Mouse (Mus musculus) cerebral cortex, adult 2 months (tissue): ENCODE data around the gene Hectd1.

Experiments
- WGBS: fragments of 180-500 bp; shearing (Covaris S2); methylation state at CpG from one replicate; pipeline ENCODE4 v1.1.7; 2018; 5-methylcytosine and 5-hydroxymethylcytosine counted together

The Hectd1 gene

DNA sequence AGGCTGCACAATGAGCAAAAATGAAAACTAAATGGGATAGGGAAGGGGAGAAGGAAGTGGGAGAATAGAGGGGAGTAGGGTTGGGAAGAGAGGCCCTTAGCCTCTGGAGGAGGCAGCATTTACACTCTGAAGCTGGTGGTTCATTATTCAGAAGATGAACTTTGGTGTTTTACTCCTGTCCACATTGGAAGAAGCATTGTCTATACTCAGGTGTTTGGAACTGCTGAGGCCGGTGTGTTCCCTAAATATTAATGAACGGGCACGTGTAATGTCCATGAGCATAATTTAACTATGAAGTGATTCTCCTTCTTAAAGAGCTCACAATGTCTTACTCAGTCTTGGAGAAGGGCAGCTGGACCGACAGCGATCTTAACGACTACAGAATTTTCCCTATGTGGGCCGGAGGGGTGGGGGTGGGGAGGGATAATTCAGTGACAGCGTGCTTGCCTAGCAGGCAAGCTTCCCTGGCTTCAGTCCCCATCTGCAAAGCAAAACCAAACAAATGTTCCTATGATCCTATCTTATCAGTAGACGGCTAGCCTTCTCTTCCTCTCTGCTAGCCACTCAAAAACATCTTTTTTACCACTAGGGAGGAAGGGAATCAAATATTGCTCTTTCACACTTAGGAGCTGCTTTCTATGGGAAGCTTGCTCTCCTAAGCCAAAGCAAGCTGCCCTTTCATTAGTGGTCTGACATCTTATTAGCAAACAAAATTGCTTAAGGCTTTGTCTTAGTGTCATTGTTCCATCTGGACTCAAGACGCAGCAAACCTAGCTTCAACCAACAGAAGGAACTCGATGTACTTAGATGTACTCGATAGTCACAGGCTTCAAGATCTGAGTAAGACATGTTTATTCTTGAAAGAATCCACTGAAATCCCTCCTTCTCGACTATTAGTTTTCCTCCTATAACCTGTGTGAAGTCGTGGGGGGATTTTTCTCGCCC is 14.5 kb upstream of the Hectd1 start:
- WGBS = 29% methylated on average over 15 of the region's 15 CpGs

DNA sequence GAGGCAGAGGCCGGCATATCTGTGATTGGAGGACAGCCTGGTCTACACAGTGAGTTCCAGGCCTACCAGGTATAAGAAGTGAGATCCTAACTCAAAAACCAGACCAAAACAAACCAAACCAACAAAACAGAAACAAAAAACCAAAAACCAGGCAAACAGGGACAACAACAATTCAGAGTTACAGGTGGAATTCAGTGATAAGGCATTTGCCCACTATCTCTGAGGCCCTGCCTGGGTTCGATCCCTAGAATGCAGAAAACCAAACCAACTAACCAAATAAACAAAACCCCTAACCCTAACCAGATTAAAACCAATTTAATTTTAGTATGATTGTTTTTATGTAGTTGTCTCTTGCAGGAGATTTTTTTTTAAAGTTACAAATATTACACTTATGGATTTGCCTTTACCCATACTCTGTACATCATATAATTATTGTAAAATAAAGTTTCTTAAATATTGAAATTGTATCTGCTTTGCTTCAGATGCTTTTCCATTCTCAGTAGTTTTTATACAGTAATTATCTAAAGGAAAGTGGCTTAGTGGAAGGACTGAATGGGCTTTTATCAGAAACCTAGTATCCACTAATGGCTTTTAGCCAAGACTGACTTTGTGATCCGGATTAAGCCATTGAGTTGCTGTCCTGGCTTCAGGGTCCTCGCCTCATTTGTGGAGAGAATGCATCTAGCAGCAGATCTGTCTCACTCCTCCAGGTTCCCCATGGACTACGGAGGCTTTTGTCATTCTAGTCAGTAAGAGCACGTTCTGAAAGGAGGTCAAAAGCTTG is 12.9 kb upstream of the Hectd1 start:
- WGBS = 77% methylated on average over 6 of the region's 6 CpGs

DNA sequence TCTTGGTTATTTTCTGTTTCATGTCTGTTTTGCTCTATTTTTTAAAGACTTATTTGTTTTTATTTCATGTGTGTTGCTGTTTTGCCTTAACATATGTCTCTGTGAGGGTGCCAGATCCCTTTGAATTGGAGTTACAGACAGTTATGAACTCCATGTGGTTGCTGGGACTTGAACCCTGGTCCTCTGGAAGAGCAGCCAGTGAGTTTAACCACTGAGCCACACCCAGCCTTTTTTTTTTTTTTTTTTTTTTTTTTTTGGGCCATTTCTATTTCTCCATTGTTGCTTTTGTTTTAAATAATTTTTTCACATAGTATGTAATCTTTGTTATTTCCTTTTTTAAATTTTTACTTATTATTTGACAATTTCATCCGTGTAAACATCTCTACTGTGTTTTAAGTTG is 10.5 kb upstream of the Hectd1 start:
- WGBS = 91% methylated on average over 1 of the region's 1 CpGs

DNA sequence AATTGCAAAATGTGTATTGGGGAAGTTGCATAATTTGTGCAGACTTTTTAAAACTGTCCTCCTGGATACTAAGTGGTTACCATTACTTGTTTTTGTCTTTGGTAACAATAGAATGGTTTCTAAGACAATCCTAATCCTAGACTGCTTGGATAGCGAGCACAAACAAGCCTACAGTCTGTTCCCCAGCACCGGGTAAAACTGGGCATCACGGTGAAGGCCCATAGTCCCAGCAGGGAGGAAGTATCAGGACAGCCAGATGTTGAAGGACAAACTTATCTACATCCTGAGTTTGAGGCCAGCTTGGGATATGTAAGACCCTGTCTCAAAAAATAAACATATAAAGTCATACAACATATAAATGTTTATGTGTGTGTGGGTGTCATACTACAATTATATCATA is 5.9 kb upstream of the Hectd1 start:
- WGBS = 48% methylated on average over 3 of the region's 3 CpGs

DNA sequence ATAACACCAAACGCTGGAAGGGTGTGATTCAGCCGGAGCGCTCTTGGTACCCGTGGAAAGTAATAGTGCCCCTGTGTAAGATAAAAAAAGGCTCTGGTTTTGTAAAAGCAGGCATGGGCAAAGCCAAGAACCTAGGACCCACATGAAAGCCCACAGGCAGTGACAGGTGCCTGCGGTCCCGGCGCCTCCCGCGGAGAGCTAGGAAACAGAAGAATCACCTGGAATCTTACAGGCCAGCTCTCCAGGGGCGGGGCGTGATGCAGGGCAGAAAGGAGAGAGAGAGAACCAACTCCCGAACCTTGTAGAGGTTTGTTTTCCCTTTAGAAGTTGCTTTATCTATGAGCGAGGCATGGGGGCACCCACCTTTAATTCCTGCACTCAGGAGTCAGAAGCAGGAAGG is 2.6 kb upstream of the Hectd1 start:
- WGBS = 87% methylated on average over 13 of the region's 13 CpGs

DNA sequence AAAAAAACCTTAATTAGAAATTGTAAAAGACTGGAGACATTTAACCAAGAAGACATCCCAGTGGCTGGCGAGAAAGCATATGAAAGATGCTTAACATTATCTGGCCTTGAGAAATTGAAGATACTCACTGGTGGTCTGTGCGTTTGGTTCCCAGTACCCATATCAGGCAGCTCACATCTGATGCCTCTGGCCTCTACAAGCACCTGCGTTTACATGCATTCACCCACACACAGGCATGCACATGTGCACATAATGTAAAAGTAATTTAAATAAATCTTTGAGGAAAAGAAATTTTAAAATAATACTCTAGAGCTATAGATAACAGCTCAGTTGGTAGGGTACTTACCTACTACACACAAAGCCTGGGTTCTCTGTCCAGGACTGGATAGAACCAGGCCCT is 2.0 kb upstream of the Hectd1 start:
- 94% methylated on average over 3 of the region's 3 CpGs for WGBS

DNA sequence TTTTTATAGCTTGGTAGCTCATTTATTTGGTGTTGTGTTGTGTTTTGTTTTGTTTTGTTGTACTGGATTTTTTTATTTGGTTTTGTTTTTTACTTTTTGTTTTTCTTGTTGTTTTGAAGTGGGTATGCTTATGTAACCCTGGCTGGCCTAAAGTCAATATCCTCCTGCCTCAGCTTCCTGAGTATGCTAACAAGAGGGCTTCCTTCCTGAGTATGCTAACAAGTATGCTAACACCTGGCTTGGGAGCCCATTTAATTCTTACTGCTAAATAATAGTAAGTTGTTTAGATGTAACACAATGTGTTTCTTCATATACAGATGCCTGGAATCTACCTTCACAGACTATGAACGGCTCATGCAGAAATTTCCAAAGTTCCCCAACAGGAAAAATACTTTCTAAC is 1.3 kb upstream of the Hectd1 start:
- 83% methylated on average over 1 of the region's 1 CpGs for WGBS

DNA sequence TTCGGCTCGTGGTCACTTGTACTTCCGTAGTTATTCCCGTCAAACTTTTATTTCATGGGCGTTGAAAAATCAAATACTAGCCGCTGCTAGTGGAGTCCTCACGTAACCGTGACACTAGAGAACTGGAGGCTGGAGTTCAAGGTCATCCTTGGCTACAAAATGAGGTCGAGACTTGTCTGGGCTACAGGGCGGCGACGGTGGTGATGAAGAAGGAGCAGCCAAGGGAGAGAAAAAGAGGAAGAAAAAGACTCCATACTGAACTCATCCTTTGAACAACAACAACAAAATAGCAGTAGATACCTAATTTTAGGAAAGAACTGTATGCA is 704 bp upstream of the Hectd1 start:
- 2% methylated on average over 12 of the region's 12 CpGs for WGBS

DNA sequence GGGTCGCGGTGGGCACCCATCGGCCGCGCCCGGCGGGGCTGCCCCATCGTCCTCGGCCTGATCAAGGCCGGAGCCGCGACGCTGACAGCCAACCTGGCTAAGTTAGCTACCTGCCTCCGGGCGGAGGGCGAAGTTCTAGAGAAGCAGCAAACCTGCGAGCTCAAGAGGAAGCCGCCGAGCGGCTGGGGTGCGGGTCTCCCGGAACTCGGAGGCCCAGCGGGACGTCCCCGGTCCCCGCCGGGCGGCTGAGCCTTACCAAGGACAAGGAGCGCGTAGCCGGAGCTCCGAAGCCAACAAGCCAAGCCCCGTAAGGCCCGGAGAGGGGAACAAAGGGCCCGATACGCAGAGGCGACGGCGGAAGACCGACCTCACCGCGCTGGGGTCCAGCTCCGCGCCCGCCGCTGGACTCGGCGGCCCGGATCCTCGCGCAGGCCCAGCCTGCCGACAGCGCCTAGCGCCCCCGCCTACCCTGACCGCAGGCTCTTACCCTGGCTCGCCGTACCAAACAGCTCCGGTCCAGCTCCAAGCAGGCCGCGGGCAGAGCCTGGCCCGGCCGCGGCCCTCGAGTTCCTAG is 533 bp downstream of the Hectd1 start:
- under 1% methylated on average over 66 of the region's 66 CpGs for WGBS

DNA sequence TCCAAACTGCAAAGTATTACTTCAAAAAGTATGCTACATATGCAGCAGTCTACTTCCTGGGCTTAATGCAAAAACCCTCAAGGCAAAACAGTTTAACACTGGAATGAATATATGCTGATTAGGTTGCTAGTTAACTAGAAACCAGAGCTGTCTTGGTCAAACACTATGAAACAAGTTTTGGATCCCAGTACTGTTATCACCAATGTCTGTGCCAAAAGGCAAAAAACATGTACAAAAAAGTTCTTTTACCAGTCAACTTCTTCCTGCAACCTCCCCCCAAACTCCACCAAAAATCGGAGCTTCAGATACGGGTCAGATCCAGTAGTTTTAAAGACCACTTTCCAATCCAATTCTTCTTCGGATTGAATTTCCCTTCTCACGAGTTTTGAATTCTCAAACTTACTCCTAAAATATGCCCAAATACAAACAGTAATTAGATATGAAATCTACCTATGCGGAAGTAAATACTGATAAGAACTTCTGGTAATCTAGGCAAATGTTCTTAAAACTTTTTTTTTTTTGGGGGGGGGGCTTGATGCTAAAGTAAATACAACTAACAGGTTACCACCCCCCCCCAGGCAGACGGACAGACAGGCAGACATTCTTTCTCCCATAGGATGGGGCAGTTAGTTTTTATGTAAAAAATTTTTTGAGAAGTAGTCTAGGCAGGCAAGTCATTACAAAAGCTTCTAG is 1.2 kb downstream of the Hectd1 start:
- WGBS = 10% methylated on average over 6 of the region's 6 CpGs

DNA sequence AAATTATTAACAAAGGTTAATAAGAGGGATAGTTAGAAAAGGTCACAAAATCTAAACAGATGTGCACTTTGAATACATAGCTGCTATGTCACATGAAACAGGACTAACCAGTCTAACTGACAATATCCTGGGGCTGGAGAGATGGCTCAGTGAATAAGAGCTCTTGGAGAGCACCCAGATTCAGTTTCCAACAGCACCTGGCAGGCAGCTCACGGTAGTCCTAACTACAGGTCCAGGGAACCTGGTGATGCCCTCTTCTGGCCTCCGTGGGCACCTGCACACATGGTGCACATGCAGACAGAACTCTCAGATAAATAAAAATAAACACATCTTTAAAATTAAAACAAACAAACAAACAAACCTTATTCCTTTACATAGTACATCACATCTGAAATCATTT is 4.0 kb downstream of the Hectd1 start:
- WGBS = 64% methylated on average over 2 of the region's 2 CpGs

DNA sequence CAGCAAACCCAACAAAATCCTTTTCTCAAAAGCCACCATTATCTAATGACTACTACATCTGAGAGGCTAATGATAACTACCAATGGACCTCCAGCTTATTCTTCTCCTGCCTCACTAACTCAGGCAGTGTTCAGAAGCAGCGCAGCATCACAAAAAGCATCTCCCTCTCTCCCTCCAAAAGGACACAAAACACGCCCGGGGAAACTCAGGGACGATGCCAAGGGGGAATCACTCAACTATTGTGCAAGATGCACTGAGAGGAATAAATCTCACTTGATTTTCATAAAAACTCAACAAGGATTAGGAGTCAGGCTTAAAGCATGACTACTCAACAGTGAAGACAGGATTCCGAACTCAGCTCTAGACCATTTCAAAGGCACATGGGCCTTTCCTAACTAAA is 6.0 kb downstream of the Hectd1 start:
- 59% methylated on average over 5 of the region's 5 CpGs for WGBS

DNA sequence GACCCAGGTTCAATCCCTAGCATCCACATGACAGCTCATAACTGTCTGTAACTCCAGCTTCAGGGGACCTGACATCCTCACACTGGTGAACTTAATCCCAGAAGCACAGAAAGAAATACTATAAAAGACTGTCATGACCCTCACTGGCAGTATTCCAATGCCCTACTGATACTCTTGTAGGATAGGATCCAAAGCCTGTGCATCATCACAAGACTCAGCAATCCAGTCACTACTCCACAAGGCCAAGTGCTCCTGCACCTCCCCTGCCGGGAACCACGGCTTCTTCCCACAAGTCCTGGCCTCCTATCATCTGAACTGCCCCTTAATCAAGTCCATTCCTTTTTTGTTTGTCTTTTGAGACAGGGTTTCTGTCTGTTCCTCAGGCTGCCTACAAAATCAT is 6.5 kb downstream of the Hectd1 start:
- 75% methylated on average over 2 of the region's 2 CpGs for WGBS

DNA sequence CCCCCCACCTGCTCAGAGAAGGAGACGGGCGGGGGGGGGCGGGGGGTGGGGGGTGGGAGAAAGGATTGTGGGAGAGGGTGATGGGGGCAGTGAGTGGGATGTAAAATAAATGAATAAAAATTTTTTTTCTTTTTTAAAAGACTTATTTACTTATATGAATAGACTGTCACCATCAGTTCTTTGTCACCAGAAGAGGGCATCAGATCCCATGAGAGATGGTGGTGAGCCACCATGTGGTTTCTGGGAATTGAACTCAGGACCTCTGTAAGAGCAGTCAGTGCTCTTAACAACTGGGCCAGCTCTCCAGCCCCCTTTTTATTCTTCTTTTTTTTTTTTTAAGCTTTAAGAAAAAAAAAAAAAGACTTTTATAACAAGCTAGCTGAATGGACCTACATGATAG is 7.1 kb downstream of the Hectd1 start:
- WGBS = 80% methylated on average over 3 of the region's 3 CpGs

DNA sequence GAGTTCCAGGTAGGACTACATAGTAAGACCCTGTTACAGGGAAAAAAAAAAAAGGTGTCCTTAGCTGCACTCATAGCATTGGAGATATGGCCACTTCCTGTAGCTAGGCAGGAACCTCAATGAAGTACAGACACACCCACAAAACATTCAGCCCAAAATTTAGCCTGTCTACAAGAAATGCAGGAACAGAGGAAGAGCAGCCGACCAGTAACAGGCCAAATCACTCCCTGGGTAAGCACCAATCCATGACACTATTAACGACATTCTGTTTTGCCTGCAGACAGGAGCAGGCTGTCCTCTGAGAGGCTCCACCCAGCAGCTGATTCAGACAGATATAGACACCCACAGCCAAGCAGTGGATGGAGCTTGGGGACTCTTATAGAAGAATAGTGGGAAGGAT is 8.1 kb downstream of the Hectd1 start:
- 20% methylated on average over 2 of the region's 2 CpGs for WGBS

DNA sequence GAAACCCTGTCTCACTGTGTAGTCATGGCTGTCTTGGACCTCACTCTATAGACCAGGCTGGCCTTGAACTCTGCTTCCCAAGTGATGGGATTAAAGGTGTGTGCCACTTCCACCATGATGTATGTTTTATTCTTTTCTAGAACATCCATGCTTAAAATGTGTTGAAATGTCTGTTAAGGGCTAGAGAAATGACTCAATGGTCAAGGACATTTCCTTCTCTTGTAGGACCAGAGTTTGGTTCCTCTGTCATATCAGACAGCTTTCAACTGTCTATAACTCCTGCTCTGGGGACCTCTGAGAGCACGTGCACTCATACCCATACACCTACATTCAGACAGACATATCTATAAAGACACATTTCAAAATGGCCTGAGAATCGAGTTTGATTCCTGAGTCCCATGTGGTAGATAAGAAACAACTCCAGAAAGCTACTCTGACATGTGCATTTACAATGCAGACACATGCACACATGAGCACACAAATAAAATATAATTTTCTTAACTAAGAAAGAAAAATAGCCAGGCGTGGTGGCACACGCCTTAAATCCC is 9.3 kb downstream of the Hectd1 start:
- WGBS = 84% methylated on average over 4 of the region's 4 CpGs

DNA sequence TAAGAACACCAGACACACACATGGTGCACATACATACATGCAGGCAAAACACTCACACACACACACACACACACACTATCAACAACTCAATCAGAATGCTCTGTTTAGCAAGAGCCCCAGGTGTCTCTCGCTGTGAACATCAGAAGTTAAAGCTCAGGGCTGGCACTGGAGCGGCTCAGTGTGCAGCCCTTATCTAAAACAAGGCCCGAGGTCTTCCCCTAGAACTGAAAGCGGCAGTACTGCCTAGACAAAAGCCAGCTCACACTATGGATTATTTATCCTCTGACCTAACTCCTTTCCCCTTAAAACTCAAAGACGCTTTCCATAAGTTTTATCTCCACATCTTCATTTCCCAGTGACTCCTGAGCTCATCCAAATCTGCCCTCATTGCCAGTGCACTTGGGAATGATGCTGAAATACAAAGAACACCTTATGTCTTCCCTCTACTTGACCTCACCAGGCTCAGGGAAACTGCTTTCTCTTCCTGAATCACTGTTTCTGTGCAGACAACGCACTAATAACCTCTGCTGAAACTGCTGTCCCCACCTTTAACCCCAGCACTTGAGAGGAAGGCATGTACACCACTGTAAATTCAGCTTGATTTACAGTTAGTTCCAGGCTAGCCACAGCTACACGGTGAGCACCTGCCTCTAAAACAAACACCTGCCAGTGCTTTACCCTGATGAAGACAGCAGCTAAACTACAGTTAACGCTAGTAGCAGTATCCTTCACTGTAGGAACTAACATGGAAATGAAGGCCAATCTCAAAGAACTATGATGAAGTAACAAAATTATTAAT is 11.3 kb downstream of the Hectd1 start:
- 77% methylated on average over 8 of the region's 8 CpGs for WGBS

DNA sequence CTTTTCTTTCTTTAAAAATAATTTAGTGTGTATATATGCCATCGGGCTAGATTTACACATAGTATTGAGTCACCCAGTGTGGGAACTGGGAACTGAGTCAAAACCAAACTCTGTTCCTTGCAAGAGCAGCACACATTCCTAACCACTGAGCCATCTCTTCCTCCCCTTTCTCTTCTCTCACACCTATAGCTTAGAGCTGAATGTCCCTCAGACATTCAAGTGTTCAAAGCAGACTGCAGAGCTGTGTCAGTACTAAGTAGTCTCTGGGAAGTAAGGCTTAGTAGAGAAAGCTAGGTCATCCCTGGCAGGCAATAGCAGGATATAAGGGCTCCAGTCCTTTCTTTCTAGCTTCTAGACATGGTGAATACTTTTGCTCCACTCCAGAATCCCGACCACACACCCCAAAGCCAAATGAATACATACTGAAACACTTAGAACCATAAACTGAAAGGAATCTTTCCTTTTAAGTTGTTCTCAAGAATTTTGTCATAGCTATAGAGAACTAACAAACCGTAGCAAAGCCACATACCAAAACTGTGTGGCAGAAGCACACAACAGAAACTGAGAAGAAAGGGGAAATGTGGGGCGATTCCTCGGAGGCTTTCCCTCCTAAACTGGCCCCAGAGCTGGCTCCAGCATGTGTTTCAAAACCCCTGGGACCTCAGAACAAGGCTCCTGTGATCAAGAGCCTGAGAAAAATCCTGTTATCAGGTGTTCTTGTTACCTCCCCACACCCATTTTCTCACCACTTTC is 17.8 kb downstream of the Hectd1 start:
- WGBS = 57% methylated on average over 5 of the region's 5 CpGs

DNA sequence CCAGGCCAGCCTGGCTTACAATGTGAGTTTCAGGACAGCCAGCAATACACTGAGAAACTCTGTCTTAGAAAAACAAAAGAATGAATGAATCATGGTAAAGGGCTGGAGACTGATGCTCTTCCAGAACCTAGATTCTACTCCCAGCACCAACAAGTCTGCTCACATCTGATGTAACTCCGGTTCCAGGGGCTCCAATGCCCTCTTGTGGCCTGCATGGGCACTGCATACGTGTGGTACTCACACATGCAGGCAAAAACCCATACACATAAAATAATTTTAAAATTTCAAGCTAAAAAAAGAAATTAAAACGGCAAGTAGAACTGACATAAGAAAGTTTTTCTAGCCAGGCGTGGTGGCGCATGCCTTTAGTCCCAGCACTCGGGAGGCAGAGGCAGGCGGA is 44.5 kb downstream of the Hectd1 start:
- WGBS = 89% methylated on average over 7 of the region's 7 CpGs

DNA sequence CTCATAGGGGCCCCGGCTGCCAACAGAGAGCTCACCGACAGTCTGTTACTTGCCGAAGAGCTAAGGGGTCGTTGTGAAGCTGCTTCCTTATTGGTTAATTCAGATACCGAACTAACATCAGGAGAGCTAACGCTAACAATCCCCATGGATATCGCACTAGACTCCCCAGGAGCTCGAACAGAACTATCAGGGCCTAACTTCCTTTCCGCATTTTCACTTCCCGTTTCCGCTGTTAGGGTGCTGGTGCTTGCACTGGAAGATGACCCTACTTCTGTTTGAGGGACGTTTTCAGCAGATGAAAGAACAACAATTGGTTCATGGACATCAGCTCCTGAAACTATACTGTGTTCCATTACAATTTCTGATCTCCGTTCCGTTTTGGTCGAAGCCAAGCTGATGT is 60.6 kb downstream of the Hectd1 start:
- WGBS = 92% methylated on average over 15 of the region's 15 CpGs
